Mouse (Mus musculus) C2C12 (cell line): ENCODE results near the gene Mras.

Source experiments
- CTCF ChIP-seq: IDR thresholded peaks from one replicate; pipeline ENCODE4 v1.5.1; 2011; ENCODE audit not compliant: control insufficient read depth, insufficient read depth, insufficient read length
- USF1 ChIP-seq: IDR thresholded peaks from one replicate; pipeline ENCODE4 v1.6.1; 2011; ENCODE audit warnings: low read depth, mild to moderate bottlenecking, control low read depth, moderate library complexity

- no peak for TF ChIP-seq USF1
- no peak for TF ChIP-seq CTCF
These were observed 79.1 kb downstream of the Mras start, which contains the start of gene Esyt3 for GRCm38 (mm10) chr9:99357921-99358692.
